Mouse (Mus musculus): Measurements from ENCODE around the gene Nppc.

Nppc gene

DNA sequence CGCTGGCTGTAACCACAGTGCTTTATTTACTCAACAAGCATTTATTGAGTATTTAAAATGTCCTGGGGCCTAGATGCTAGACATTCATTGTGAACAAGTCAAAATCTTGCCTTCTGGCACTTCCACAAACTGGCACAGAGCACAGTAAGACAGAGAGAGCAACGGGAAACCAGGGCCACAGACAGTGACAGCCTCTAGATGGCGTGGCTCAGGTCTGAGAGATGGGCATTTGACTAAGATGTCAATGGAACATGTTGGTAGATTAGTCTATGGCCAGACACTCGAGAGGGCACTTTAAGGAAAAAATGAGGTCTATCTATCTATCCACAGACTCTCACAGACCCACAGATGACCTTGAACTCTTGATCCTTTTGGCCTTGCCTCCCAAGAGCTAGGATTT lies 17.7 kb downstream of the Nppc start:
- DNase-seq (ENCODE audit: low read depth): peak; percentile 54

GRCm38 (mm10) chr1:86650272-86650671 lies 20.1 kb downstream of the Nppc start:
- DNase-seq (ENCODE audit: low read depth): peak; percentile 58

DNA sequence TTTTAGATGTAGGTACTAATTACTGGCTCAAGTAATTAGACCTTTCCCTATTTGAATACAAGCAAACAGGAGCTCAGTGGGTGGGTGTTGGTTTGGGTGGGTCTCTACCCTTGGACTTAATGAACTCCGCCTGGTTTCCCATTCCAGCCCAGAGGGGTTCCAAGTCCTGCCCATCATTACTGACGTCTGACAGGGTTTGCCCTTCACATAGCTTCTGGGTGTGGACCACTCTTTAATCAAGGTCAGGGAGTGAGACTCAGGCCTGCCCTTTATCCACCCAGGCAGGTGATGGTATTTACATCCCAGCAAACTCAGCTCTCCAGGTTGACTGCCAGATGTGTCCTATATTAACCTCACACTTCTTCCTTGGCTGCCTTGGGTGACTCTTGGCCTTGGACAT lies 22.9 kb downstream of the Nppc start:
- DNase-seq (ENCODE audit: low read depth): no peak

GRCm38 (mm10) chr1:86643101-86643809 lies 27.1 kb downstream of the Nppc start:
- DNase-seq (ENCODE audit: low read depth): peak; percentile 90

GRCm38 (mm10) chr1:86634751-86635359 lies 35.5 kb downstream of the Nppc start:
- DNase-seq (ENCODE audit: low read depth): peak; percentile 39

GRCm38 (mm10) chr1:86633840-86634750 lies 36.3 kb downstream of the Nppc start:
- no peak for DNase-seq (ENCODE audit: low read depth)

DNA sequence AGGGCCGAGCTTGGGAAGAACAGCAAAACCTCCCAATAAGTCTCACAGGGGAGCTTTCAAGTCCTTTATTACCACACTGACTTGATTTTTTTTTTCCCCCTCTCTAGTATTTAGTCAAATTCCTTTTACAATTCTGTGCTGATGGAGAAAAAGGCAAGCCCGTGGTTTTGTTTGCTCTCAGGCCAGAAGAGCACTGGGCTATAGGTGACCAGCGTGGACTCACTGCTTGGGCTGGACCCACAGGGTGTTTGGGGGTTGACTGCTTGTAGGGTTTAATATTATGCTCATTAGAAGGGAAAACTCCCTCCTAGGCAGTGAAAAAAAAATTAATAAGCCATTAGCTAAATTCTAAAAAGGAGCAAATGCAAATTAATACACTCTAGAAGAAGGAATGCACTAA lies 36.9 kb downstream of the Nppc start:
- no peak for DNase-seq (ENCODE audit: low read depth)

DNA sequence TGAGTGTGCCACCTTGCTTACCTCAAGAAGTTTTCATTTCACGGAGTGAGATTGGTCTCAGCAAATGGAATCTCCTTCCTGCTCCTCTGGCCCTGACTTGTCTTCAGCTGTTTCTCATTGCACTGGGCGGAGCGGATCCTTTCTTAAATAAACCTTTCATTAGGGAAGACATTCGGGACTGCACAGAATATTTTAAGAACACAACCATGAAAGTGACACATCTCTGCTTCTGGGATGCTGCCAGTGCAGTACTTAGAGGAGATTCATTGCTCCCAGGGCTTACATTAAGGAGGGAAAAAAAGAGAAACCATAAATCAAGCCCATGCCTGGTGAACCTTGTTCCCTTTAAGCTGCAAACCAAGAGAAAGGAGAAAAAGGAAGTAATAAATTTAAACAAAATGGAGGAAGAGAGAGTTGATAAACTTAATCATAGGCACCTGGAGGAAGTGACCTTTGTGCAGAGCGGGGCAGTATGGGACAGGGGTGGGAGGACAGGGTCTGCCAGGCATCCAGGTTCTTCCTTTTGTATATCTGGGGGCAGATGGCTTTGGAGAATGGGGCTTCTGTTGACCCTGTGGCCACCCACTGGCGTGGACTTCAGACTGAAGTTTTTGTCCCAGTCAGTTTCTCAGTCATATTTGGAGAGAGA lies 37.5 kb downstream of the Nppc start:
- no peak for DNase-seq (ENCODE audit: low read depth)

- DNase-seq (ENCODE audit: low read depth): peak; percentile 65
Observed at GRCm38 (mm10) chr1:86630527-86630926, 39.8 kb downstream of the Nppc start.

DNA sequence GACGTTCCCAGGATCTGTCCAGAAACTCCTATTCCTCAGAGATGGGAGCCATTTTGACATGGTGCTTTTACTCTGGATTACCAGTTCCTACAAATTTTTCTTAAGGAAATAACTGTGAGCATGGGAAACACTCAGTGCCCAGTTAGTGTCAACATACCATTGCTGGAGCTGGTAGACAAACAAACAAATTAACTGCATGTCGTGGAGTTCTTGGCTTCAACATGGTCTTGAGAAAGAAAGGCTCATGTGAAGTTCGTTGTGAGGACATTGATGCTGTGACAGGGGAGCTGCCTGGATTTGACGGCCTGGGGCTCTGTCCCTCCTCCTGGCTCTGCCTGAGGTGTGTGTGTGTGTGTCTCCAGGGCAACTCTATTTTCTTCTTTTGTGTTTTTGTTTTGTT lies 40.4 kb downstream of the Nppc start:
- no peak for DNase-seq (ENCODE audit: low read depth)

- peak; percentile 77 for DNase-seq (ENCODE audit: low read depth)
Observed at GRCm38 (mm10) chr1:86628270-86628669, 42.1 kb downstream of the Nppc start.

- no peak for DNase-seq (ENCODE audit: low read depth)
Observed at GRCm38 (mm10) chr1:86623001-86624000, 47.1 kb downstream of the Nppc start.

DNA sequence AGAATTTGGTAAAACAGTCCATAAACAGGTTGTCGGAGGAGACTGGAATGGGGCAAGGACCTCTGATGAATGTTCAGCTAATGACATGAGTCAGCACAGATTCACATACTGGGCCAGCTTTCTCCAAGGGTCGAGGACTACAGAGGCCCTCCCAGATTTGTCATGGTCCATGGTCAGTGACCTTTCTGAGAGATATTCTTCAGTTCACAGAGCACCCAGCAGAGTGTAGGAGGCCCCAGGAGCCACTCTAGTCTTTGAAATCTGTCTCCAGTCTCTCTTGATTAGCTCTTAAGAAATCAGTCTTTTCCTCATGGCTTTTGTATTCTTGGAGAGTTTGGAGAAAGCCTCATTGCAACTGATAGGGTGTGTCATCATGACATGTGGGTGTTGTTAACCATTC lies 48.1 kb downstream of the Nppc start:
- no peak for DNase-seq (ENCODE audit: low read depth)

DNA sequence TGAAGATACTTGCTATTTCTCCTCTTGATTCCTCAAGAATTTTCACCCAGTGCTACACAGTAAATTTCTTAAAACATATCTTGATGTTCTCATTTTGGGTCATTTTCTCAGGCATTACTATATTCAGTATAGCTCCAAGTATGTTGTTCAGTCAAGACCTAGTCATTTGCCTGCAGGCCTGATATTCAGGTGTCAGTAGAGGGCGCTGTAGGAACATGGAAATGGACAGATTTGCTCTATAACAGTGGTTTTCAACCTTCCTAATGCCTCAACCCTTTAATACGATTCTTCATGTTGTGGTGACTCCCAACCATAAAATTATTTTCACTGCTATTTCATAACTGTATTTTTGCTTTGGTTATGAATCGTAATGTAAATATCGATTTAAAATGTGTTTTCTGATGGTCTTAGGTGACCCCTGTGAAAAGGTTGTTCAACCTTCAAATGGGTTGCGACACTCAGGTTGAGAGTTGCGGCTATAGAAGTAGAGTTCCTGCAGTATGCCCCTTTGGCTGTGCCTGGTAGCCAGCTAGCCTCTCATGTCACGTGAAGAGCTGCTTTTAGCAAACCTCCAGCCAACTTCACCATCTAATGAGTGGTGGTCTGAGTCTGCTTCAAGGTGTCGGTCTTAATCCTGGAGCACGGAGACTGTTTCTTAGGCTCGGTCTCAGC lies 51.8 kb downstream of the Nppc start:
- DNase-seq (ENCODE audit: low read depth): peak; percentile 85

Measured in 416B (cell line).